Comparison of ENCODE assay signal across 8 mouse cellular contexts in genomic region chr11:61266551-61267533, GRCm38 (mm10). TPM values are rescaled to one million over a fixed set of nuclear protein-coding genes. Genes with fewer than 3 reads are reported as not detected.
DNase-seq lines count a peak whose midpoint lies in the region; ATAC-seq and TF ChIP-seq lines count a peak whose summit lies in the region.

Aldh3a2 (minus strand) TSS chr11:61267464.

- peak; percentile 100 for ATAC-seq in erythroblast, adult 5-6 weeks (replicated peaks; ENCODE audit: low FRiP score, poor library complexity, severe bottlenecking)
- peak; percentile 99 for ATAC-seq in heart, embryonic 11.5 days (replicated peaks; ENCODE audit: insufficient number of reproducible peaks, low FRiP score, low TSS enrichment)
- ATAC-seq in kidney, embryonic 16.5 days (ENCODE audit: low FRiP score, low TSS enrichment), result peak; percentile 99

- H3K4me3 ChIP-seq in heart, embryonic 11.5 days (ENCODE audit: low read depth, low read length), result peak within 1 kb of the TSS; percentile 76
- H3K4me3 ChIP-seq in kidney, embryonic 16.5 days (ENCODE audit: low read length), result peak within 1 kb of the TSS; percentile 76
- peak within 1 kb of the TSS; percentile 81 for H3K4me3 ChIP-seq in liver, adult 2 months (ENCODE audit: insufficient read depth, low read depth, low read length)
- peak within 1 kb of the TSS; percentile 80 for H3K4me3 ChIP-seq in myocyte

- under 1% methylated on average over 58 of the region's 58 CpGs for WGBS in heart, embryonic 11.5 days (ENCODE audit: insufficient replicate concordance)
- 1% methylated on average over 56 of the region's 58 CpGs for WGBS in kidney, embryonic 16.5 days
- WGBS in liver, adult 2 months, result under 1% methylated on average over 56 of the region's 58 CpGs

- H3K36me3 ChIP-seq in heart, embryonic 11.5 days (ENCODE audit: control insufficient read depth, insufficient read depth, low read length), result peaks cover 5% of the 10 kb centered on the region
- peaks cover 17% of the 10 kb centered on the region; the same call in 1 of the 2 replicates for H3K36me3 ChIP-seq in kidney, embryonic 16.5 days (ENCODE audit: insufficient read depth, low read length)
- H3K36me3 ChIP-seq in liver, adult 2 months (ENCODE audit: control insufficient read depth, insufficient read depth, low read length), result peaks cover 17% of the 10 kb centered on the region
- peaks cover 16% of the 10 kb centered on the region for H3K36me3 ChIP-seq in myocyte (ENCODE audit: control insufficient read depth, insufficient read depth)
- peaks cover 9% of the 10 kb centered on the region; the same call in 1 of the 2 replicates for H3K36me3 ChIP-seq in splenic B cell, adult 2 months (ENCODE audit: control insufficient read depth, insufficient read depth, low read length, poor library complexity, severe bottlenecking)

- TF ChIP-seq CTCF in liver, adult 2 months (IDR thresholded peaks at IDR 0.05; ENCODE audit: low read depth, low read length), result no peak

- H3K79me2 ChIP-seq in liver, adult 2 months (ENCODE audit: control insufficient read depth, insufficient read depth, low read length), result no peaks in the 10 kb centered on the region; the same call in 1 of the 2 replicates
- peaks cover 8% of the 10 kb centered on the region for H3K79me2 ChIP-seq in myocyte (ENCODE audit: control insufficient read depth, insufficient read depth)

- H3K4me1 ChIP-seq in heart, embryonic 11.5 days (ENCODE audit: control insufficient read depth, insufficient read depth, low read length), result peaks cover 6% of the 10 kb centered on the region; the same call in 1 of the 2 replicates
- peaks cover 9% of the 10 kb centered on the region; the same call in 1 of the 2 replicates for H3K4me1 ChIP-seq in kidney, embryonic 16.5 days (ENCODE audit: insufficient read depth, low read length)
- peaks cover 33% of the 10 kb centered on the region for H3K4me1 ChIP-seq in liver, adult 2 months (ENCODE audit: control insufficient read depth, insufficient read depth, low read length)

- H3ac ChIP-seq in myocyte (ENCODE audit: control insufficient read depth, insufficient read length), result peak within 1 kb of the TSS; percentile 35

- DNase-seq in B cell, adult 2 months, result peak; percentile 96 to 97
- DNase-seq in brain, adult 2 months (ENCODE audit: low read depth, low spot score), result peak; percentile 99
- peak; percentile 88 for DNase-seq in liver, adult 2 months (ENCODE audit: extremely low read depth, low read depth, low spot score)
- peak; percentile 96 for DNase-seq in splenic B cell, adult 2 months (ENCODE audit: low read depth, low spot score)

- peak; percentile 92 for TF ChIP-seq POLR2A in liver, adult 2 months (IDR thresholded peaks at IDR 0.05; ENCODE audit: extremely low read depth, insufficient read depth, low read length)
- TF ChIP-seq POLR2A in myocyte (IDR thresholded peaks at IDR 0.05; ENCODE audit: insufficient read length, low read depth), result peak; percentile 99

- peak within 1 kb of the TSS; percentile 68 for H3K4me2 ChIP-seq in heart, embryonic 11.5 days
- H3K4me2 ChIP-seq in kidney, embryonic 16.5 days (replicated peaks; ENCODE audit: low read depth, low read length), result peak within 1 kb of the TSS; percentile 79
- H3K4me2 ChIP-seq in myocyte (ENCODE audit: low read depth), result peak within 1 kb of the TSS; percentile 90

- peak within 1 kb of the TSS; percentile 88 for H3K27ac ChIP-seq in heart, embryonic 11.5 days (ENCODE audit: low read depth, low read length)
- peak within 1 kb of the TSS; percentile 94 for H3K27ac ChIP-seq in kidney, embryonic 16.5 days (ENCODE audit: low read length)
- peak within 1 kb of the TSS; percentile 91 for H3K27ac ChIP-seq in liver, adult 2 months (replicated peaks; ENCODE audit: insufficient read depth, low read depth, low read length)

- H3K9me3 ChIP-seq in heart, embryonic 11.5 days (replicated peaks; ENCODE audit: control insufficient read depth, low read length), result no peaks in the 10 kb centered on the region
- no peaks in the 10 kb centered on the region for H3K9me3 ChIP-seq in kidney, embryonic 16.5 days (ENCODE audit: low read length)

- peak within 1 kb of the TSS; percentile 87 for H3K9ac ChIP-seq in heart, embryonic 11.5 days (ENCODE audit: low read depth, low read length)
- peak within 1 kb of the TSS; percentile 87 for H3K9ac ChIP-seq in kidney, embryonic 16.5 days (replicated peaks; ENCODE audit: low read length)
- H3K9ac ChIP-seq in liver, adult 2 months (ENCODE audit: low read depth, low read length), result peak within 1 kb of the TSS; percentile 89

- H3K27me3 ChIP-seq in heart, embryonic 11.5 days (ENCODE audit: control insufficient read depth, insufficient read depth, low read length), result no peaks in the 10 kb centered on the region
- H3K27me3 ChIP-seq in kidney, embryonic 16.5 days (ENCODE audit: insufficient read depth, low read length), result no peaks in the 10 kb centered on the region
- no peaks in the 10 kb centered on the region for H3K27me3 ChIP-seq in liver, adult 2 months (ENCODE audit: control insufficient read depth, insufficient read depth, low read length)
- no peaks in the 10 kb centered on the region for H3K27me3 ChIP-seq in myocyte (ENCODE audit: control insufficient read depth, insufficient read depth, insufficient read length)
- no peaks in the 10 kb centered on the region for H3K27me3 ChIP-seq in splenic B cell, adult 2 months (ENCODE audit: control insufficient read depth, insufficient read depth, low read length, poor library complexity, severe bottlenecking)

TF ChIP-seq in myocyte, 11 proteins besides CTCF, POLR2A, EP300 and RAD21:
- TF ChIP-seq E2F4 (IDR thresholded peaks at IDR 0.05; ENCODE audit: insufficient read depth) (no peak), MYOD1 (IDR thresholded peaks at IDR 0.05; ENCODE audit: control insufficient read depth in 1 of 3, insufficient read length in 2 of 3, low read depth in 2 of 3) (no peak), REST (IDR thresholded peaks at IDR 0.05; ENCODE audit: insufficient read depth, insufficient read length) (no peak), SRF (IDR thresholded peaks at IDR 0.05; ENCODE audit: control insufficient read depth, insufficient read length, low read depth) (peak; percentile 56), CEBPB (IDR thresholded peaks at IDR 0.05; ENCODE audit: insufficient read depth, poor library complexity, severe bottlenecking) (no peak), POLR2AphosphoS2 (IDR thresholded peaks at IDR 0.05; ENCODE audit: insufficient read length, low read depth) (peak; percentile 99), TCF12 (IDR thresholded peaks at IDR 0.05; ENCODE audit: insufficient read depth, poor library complexity, severe bottlenecking) (no peak), MYOG (IDR thresholded peaks at IDR 0.05; ENCODE audit: control insufficient read depth in 1 of 3, insufficient read depth in 1 of 3, insufficient read length in 2 of 3, low read depth in 2 of 3) (peak in 2 of 3 experiments; percentile 4 to 40), USF1 (IDR thresholded peaks at IDR 0.05; ENCODE audit: low read depth) (peak; percentile 100), MAX (IDR thresholded peaks at IDR 0.05; ENCODE audit: low read depth) (no peak), TCF3 (IDR thresholded peaks at IDR 0.05; ENCODE audit: insufficient read length, low read depth) (no peak)

RNA-seq across cellular contexts. Expression of gene Aldh3a2, which starts in this region (rescaled TPM):
- total RNA-seq in erythroblast, adult 5-6 weeks (2015; ENCODE audit: low replicate concordance), result 14.6 and 20.5 TPM in 2 replicates
- total RNA-seq in erythroblast, adult 5-6 weeks (2017; ENCODE audit: low replicate concordance), result 5.0 and 20.4 TPM in 2 replicates
- polyA plus RNA-seq in heart, embryonic 11.5 days (2014; fragmentation: Nextera tagmentation; extraction: Ambion mirVana), result 26.1 and 33.5 TPM in 2 replicates
- 40.7 and 42.1 TPM in 2 replicates for polyA plus RNA-seq in kidney, embryonic 16.5 days (2015; fragmentation: Nextera tagmentation; extraction: Ambion mirVana)
- 229 and 294 TPM in 2 replicates for total RNA-seq in liver, adult 2 months (2014; rRNA removed)
- polyA plus RNA-seq in liver, adult 2 months (2012; rRNA removed), result 251 and 399 TPM in 2 replicates
- polyA plus RNA-seq in myocyte (2012; fragmentation: generic; extraction: Trizol), result 28.6 TPM

Comparison
In these comparisons a context has a peak if more than half of its experiments do, and no peak if none do; other contexts are left out.
1. Peak in every context shown above with its lines: DNase-seq, ATAC-seq, H3K4me3 ChIP-seq and H3K27ac ChIP-seq.
2. RNA of gene Aldh3a2 (total RNA-seq): 229 to 294 TPM in liver, adult 2 months; 5.0 to 20.5 TPM in erythroblast, adult 5-6 weeks; every median in the first group is over 10 times any median in the second.